Mouse (Mus musculus) ovary, adult 10 weeks (tissue): Measurements from ENCODE around the gene Agtr1a. TPM values are rescaled to one million over a fixed set of nuclear protein-coding genes. Genes with fewer than 3 reads are reported as not detected.

ENCODE experiments used
- polyA plus RNA-seq: library from polyadenylated mRNA; stranded (reverse); fragments of 350-450 nt; fragmentation: Illumina TruSeq; extraction: RNeasy Lipid Tissue Mini Kit (QIAGEN cat#74804); gene quantifications from one replicate; pipeline ENCODE4 v1.2.3, GENCODE M21; 2014

Gene Agtr1a
- polyA plus RNA-seq: 4.4 TPM

GRCm38 (mm10) chr13:30336148-30336801, at the start of gene Agtr1a:
TSS of gene Agtr1a (plus strand) at chr13:30336441.

Other genes starting within 250 kb of the Agtr1a start
- 17.7 TPM for gene Mboat1, start 200.0 kb upstream of the Agtr1a start, polyA plus RNA-seq
- 106 TPM for gene Uqcrfs1, start 208.9 kb downstream of the Agtr1a start, polyA plus RNA-seq